Mouse (Mus musculus): ENCODE measurements around the gene Adcy5.

- TF ChIP-seq CTCF (IDR thresholded peaks at IDR 0.05; ENCODE audit: low read depth, low read length) = no peak
- TF ChIP-seq POLR2A (IDR thresholded peaks at IDR 0.05; ENCODE audit: extremely low read depth, insufficient read depth, low read length) = no peak
These were observed 51.7 kb downstream of the Adcy5 start for GRCm38 (mm10) chr16:35206426-35206825.

Data from liver, adult 2 months (tissue).